Mouse (Mus musculus): ENCODE data around the gene Mrpl16.
A peak's percentile ranks its signal among the peaks of the same experiment; 100 is the strongest.

Gene Mrpl16

DNA sequence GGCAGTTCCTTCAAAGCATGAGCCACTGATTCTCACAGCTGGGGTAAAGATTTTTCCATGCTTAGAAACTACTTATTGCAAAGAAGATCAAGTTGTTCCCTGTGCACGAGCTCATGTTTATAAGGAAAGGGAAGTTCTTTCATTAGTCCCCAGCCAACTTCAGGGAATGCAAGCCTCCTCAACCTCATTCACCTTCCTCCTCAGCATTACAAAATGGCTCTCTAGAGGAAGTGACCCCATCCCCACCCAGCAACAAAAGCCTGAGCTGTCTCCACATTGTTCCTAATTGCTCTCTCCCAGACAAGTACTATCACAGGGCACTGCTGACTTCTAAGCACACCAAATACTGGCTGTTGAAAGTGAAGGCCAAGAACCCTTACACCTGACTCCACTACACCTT lies 34.2 kb downstream of the Mrpl16 start:
- DNase-seq (ENCODE audit: low spot score), result no peak

DNA sequence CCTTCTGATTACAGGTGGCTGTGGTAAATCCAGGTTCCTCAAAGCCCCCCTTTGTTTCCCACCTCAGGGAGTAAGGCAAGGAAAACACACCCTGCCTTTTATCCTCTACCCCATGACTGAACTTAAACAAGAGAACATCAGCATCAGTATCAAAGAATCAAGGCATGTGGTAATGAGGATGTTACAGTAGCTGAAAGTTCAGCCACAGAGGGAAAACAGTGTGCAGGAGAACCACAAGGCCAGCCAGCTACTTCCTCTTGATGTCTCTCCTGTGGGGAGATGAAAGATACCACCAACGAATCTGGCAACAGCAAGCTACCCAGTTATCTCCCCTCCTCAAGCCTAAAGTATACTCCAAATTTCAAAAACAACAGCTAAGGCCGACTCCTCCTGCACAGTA lies 37.1 kb downstream of the Mrpl16 start:
- DNase-seq (ENCODE audit: low spot score), result no peak

- no peak for DNase-seq (ENCODE audit: low spot score)
Observed at GRCm38 (mm10) chr19:11807822-11808221, 37.6 kb downstream of the Mrpl16 start.

DNA sequence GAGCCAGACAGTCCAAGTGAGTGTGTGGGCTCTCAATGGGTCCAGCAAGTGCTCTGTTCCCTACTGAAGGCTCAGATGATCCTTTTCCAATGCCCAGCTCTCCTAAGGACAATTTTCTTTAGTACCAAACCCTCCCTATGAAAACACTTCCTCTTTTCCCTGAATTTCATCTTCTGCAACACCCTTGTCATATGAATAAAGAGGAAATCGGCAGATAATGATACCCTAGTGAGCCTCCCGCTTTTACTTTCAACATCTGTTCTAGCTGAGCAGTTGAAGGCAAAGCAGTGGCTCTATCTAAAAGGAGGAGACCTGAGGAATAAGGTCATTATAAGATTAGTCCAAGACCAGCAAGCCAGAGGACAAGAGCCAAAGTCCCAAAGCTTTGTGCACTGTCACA lies 38.3 kb downstream of the Mrpl16 start:
- no peak for DNase-seq (ENCODE audit: low spot score)

GRCm38 (mm10) chr19:11810003-11810758 lies 40.0 kb downstream of the Mrpl16 start:
- DNase-seq (ENCODE audit: low spot score), result no peak

GRCm38 (mm10) chr19:11810856-11811255 lies 40.7 kb downstream of the Mrpl16 start:
- DNase-seq (ENCODE audit: low spot score), result peak; percentile 31

- DNase-seq (ENCODE audit: low spot score), result no peak
Observed at GRCm38 (mm10) chr19:11811688-11812365, 41.6 kb downstream of the Mrpl16 start.

GRCm38 (mm10) chr19:11813136-11813535 lies 42.9 kb downstream of the Mrpl16 start:
- no peak for DNase-seq (ENCODE audit: low spot score)

GRCm38 (mm10) chr19:11813649-11814048 lies 43.5 kb downstream of the Mrpl16 start:
- no peak for DNase-seq (ENCODE audit: low spot score)

DNA sequence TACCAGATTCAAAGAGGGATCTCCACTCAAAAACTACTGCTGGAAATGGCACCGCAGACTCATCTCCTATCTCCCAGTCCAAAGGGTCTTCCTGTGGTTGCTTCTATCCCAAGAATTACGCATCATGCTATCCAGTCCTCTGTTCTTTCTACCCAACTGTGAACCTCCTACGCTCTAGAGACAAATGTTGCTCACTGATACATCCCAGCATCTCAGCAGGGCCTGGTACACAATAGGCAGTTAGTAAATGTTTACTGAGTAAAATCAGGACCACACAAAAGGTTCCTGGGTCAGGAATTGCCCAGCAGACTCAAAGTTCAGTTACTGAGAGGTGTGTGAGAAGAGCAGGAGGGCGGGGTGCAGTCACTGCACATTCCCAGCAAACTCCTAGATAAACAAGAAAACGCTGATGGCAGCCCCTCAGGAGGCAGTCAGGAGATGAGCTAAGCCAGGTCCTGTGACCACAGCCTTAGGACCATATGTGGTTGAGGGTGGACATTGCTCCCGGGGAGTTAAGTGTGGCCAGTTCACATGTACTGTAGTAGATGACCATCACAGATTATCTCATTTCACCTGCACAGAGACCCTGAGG lies 44.6 kb downstream of the Mrpl16 start:
- DNase-seq (ENCODE audit: low spot score), result no peak

DNA sequence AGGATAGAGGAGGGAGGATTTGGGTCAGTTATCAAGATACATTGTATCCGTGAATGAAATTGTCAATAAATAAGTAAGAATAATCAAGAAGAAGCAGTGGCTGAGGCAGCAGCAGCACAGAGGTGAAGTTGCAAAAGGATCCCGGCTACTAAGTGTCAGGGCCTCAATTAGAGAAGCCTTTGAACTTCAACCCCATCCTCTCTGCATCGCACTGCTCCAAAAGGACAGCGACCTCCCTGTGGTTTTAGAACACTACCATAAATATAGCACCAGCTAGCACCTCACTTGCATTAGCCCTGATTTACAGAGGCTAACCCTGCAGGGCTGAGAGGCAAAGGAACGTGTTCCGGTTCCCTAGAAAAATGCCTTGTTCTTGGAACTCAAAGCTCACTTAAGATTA lies 46.5 kb downstream of the Mrpl16 start:
- no peak for DNase-seq (ENCODE audit: low spot score)

GRCm38 (mm10) chr19:11817586-11817985 lies 47.4 kb downstream of the Mrpl16 start:
- no peak for DNase-seq (ENCODE audit: low spot score)

DNA sequence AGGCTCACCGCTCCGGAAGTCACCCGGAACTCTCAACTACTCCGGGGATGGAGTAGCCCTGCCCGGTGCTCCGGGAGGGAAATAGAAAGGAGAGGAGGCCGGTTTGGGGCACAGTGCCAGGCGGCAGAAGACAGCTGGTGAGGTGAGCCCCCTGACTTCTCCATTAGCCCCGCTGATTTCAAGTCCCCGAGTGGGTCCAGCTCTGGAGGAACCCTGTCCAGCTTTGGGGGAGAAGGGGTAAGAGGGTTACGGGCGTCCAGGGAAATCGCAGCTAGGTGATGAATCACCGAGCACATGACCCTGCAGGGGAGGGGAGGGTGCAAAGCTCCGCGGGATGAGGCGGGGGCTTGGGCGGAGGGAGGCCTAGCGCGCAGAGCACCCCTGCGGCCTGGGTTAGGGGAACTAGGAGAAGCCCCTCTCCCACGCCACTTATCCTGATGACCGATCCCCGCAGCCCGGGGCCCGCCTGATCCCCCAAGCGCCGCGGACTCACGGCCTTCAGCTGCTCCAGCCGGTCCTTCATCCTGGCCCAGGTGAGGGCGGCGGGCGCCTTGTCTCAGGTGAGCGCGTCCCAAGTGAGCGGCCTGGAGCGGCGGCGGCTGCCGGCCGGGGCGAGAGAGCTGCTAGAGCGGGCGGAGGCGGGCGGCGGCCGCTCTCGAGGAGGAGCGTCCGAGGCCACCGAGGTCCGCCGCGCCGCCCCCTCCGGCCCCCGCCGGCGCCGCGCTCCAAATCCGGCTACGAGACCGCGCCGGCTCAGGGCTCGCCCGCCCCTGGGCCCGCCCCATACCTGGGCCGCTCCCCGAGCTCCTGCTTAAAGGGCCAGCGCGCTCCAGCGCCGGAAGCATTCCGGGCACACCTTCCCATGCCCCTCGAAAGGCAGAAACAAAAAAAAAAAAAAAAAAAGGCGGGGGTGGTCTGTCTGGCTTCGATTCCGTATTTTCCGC lies 48.3 kb downstream of the Mrpl16 start:
- no peak for DNase-seq (ENCODE audit: low spot score)

DNA sequence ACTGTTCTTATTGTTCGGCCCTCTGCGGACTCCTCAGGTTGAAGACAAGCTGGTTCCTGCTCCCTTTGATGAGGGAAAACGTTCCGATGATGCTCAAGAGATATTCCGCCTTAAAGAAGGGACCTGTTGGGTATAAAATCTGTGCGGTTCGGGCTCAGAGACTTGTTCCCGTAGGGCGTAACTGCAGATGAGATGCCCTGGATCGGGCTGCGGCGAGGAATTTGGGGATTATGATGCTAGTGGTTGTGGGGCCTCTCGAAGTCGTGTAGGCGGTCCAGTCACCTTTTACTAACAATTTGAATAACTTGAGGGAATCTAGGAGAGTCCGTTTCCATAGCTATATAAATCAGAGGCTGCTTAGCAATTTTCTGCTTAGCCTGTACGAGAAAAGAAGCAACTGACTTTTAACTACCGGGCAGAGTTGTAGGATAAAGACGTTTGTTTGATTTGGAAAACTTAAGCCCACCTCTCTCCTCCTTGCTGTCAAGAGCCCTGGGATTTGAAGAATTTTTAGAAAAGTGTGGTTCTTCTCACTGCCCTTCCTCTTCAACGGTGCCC lies 49.0 kb downstream of the Mrpl16 start, which contains the start of gene Stx3:
TSS of gene Stx3 (minus strand) at position 261 of the 558 bp plus-strand sequence.
- no peak for DNase-seq (ENCODE audit: low spot score)

- DNase-seq (ENCODE audit: low spot score), result peak; percentile 26
Observed at GRCm38 (mm10) chr19:11819800-11820199, 49.6 kb downstream of the Mrpl16 start.

- no peak for DNase-seq (ENCODE audit: low spot score)
Observed at GRCm38 (mm10) chr19:11820211-11820610, 50.0 kb downstream of the Mrpl16 start.

- no peak for DNase-seq (ENCODE audit: low spot score)
Observed at GRCm38 (mm10) chr19:11823346-11824065, 53.3 kb downstream of the Mrpl16 start.
